Mouse (Mus musculus): ENCODE data around the gene Xylb. TPM values are rescaled to one million over a fixed set of nuclear protein-coding genes. Genes with fewer than 3 reads are reported as not detected.

Xylb gene
- polyA plus RNA-seq, 1 experiment from 2014 or later, result 3.3 TPM

DNA sequence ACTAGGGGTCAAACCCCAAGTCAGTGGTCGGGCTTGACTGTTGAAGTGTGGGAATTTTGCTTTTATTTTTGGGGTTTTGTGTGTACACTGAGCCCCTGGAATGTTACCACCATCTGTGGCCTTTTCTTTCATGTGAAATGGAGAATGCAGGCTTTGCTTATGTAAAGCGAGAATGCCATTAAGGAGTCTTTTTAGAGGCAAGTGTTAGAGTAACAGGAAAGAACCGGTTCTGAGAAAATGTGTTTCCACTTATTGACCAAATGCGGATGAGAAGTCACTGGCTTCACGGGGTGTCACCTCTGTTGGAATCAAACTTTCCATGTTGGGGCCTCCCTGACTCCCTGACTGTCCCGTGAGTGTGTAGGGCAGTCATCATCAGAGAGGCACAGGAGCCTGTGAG is 18.4 kb downstream of the Xylb start:
- no peak for ATAC-seq (replicated peaks)
- H3K27me3 ChIP-seq, result no peaks in the 10 kb centered on the region
- H3K4me2 ChIP-seq (replicated peaks), result no peak overlapping the region
- no peaks in the 10 kb centered on the region for H3K4me1 ChIP-seq
- H3K36me3 ChIP-seq, result no peaks in the 10 kb centered on the region; the same call in 1 of the 2 replicates
- no peak overlapping the region for H3K4me3 ChIP-seq
- no peak overlapping the region for H3K9ac ChIP-seq (replicated peaks)
- H3K9me3 ChIP-seq, result no peaks in the 10 kb centered on the region
- WGBS, result 81% methylated on average over 6 of the region's 6 CpGs
- no peak overlapping the region for H3K27ac ChIP-seq (replicated peaks)

DNA sequence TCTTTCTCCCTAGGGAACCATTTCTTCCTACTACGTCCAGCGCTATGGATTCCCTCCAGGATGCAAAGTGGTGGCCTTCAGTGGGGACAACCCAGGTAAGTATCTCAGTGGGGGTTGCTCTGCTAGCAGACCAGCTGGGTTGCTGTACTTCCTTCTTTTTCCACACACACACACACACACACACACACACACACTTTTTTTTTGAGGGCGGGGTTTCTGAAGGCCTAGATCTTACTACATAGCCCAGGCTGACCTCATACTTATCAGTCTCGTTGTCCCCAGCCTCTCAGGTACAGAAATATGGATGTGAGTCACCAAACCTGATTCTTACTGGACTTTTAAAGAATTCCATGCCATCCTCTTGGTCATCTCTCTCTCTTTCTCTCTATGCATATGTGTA is 21.1 kb downstream of the Xylb start:
- no peaks in the 10 kb centered on the region; the same call in 1 of the 2 replicates for H3K36me3 ChIP-seq
- no peaks in the 10 kb centered on the region for H3K9me3 ChIP-seq
- no peak overlapping the region for H3K27ac ChIP-seq (replicated peaks)
- no peak overlapping the region for H3K4me3 ChIP-seq
- no peak overlapping the region for H3K9ac ChIP-seq (replicated peaks)
- no peak overlapping the region for H3K4me2 ChIP-seq (replicated peaks)
- WGBS, result 87% methylated on average over 4 of the region's 4 CpGs
- H3K27me3 ChIP-seq, result no peaks in the 10 kb centered on the region
- H3K4me1 ChIP-seq, result no peaks in the 10 kb centered on the region
- ATAC-seq (replicated peaks), result no peak

DNA sequence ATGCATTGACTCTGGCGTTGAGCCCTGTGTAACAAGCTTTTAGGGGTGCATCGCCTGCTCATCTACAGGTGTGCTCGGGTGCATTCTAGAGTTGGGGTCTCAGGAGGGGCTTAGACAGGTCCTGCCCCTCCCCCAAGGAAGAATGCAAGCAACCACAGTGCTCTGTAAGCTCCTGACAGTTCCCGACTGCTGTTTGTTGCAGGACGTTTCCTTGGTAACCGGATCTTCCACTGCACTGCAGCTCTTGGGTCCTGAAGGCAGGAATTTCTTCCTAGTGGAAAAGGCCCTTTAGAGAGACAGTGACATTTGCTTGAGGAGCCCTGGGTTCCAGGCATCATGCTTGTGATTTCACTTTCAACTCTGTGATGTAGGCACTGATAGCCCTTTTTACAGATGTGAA is 25.4 kb downstream of the Xylb start:
- H3K4me3 ChIP-seq, result no peak overlapping the region
- no peak overlapping the region for H3K4me2 ChIP-seq (replicated peaks)
- no peaks in the 10 kb centered on the region for H3K27me3 ChIP-seq
- no peak overlapping the region for H3K27ac ChIP-seq (replicated peaks)
- 69% methylated on average over 6 of the region's 6 CpGs for WGBS
- H3K4me1 ChIP-seq, result no peaks in the 10 kb centered on the region
- H3K9ac ChIP-seq (replicated peaks), result no peak overlapping the region
- ATAC-seq (replicated peaks), result no peak
- no peaks in the 10 kb centered on the region; the same call in 1 of the 2 replicates for H3K36me3 ChIP-seq
- H3K9me3 ChIP-seq, result no peaks in the 10 kb centered on the region

DNA sequence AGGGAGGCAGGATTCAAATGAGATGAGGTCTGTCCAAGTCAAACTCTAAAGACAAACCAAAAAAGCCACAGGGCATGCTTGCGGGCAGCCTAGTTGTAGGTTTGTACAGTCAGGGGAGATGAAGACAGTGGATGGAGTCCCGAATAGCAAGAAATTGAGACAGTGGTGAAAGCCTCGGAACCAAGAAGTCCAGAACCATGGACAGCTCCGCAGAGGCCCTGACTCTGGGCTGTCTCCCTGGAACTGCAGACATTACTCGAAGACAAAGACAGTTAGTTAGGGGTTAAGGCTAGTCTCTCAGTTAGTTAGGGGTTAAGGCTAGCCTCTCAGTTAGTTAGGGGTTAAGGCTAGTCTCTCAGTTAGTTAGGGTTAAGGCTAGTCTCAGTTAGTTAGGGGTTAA is 31.8 kb downstream of the Xylb start:
- 61% methylated on average over 5 of the region's 5 CpGs for WGBS
- ATAC-seq (replicated peaks), result no peak
- H3K4me3 ChIP-seq, result no peak overlapping the region
- no peak overlapping the region for H3K9ac ChIP-seq (replicated peaks)
- H3K4me2 ChIP-seq (replicated peaks), result no peak overlapping the region
- no peaks in the 10 kb centered on the region for H3K36me3 ChIP-seq
- H3K4me1 ChIP-seq, result no peaks in the 10 kb centered on the region
- no peaks in the 10 kb centered on the region for H3K27me3 ChIP-seq
- H3K9me3 ChIP-seq, result no peaks in the 10 kb centered on the region
- H3K27ac ChIP-seq (replicated peaks), result no peak overlapping the region

DNA sequence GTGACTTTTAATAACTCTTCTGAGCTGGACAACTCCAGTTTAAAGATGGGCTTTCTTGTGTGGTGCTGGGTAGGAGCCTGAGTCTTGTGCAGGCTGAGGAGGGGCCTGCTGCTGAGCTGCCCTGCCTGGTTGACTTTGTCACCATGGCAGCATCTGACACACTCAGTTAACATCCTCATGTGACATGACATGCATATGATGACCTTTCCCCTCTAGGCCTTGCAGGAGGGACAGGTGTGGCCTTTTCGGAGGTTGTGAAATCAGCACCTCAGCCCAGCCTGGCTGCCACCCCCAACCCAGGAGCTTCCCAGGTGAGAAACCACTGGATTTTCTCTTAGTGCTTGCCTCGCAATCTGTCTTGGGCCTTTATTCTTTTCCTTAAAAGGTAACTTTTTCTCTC is 33.0 kb downstream of the Xylb start:
- H3K4me2 ChIP-seq (replicated peaks), result no peak overlapping the region
- no peaks in the 10 kb centered on the region for H3K9me3 ChIP-seq
- no peak overlapping the region for H3K9ac ChIP-seq (replicated peaks)
- H3K27ac ChIP-seq (replicated peaks), result no peak overlapping the region
- 95% methylated on average over 2 of the region's 2 CpGs for WGBS
- no peak for ATAC-seq (replicated peaks)
- H3K4me3 ChIP-seq, result no peak overlapping the region
- no peaks in the 10 kb centered on the region for H3K27me3 ChIP-seq
- H3K4me1 ChIP-seq, result no peaks in the 10 kb centered on the region
- no peaks in the 10 kb centered on the region for H3K36me3 ChIP-seq

DNA sequence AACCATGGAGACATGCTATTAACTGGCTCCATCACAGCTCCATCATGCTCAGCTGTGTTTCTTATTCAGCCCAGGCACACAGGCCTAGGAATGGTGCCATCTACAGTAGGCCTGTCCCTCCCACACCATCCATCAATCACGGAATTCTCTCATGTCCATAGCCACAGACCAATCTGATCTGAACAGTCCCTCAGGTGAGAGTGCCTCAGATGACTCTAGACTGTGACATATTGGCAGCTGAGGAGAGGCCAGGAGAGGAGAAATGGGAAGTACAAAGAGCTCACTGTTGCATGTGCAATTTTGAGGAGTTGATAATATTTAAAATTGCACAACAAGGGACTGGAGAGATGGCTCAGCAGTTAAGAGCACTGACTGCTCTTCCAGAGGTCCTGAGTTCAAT is 37.6 kb downstream of the Xylb start:
- H3K27me3 ChIP-seq, result no peaks in the 10 kb centered on the region
- no peak overlapping the region for H3K4me3 ChIP-seq
- ATAC-seq (replicated peaks), result no peak
- H3K4me1 ChIP-seq, result no peaks in the 10 kb centered on the region
- no peaks in the 10 kb centered on the region for H3K36me3 ChIP-seq
- H3K27ac ChIP-seq (replicated peaks), result no peak overlapping the region
- no peak overlapping the region for H3K9ac ChIP-seq (replicated peaks)
- H3K9me3 ChIP-seq, result no peaks in the 10 kb centered on the region
- 89% methylated on average over 1 of the region's 1 CpGs for WGBS
- H3K4me2 ChIP-seq (replicated peaks), result no peak overlapping the region

DNA sequence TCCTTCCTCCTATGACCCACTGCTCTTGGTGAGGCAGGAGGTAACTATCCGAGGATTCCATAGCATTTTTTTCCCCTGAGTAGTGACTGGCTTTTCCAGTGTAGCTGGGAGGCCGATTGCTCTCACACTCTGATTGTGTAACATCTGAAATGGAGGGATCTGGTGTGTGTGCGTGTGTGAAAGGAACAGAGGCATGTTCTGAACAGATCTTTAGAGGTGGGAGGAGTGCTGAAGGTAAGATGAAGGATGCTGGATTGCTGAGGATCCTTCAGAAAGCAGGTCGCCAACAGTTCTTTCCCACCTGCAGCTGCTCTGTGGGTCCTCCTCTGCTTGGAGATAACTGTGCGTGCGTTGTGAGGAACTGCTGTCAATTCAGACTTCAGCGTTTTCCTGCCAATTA is 44.2 kb downstream of the Xylb start:
- peak overlapping the region; percentile 98 for H3K27ac ChIP-seq (replicated peaks)
- no peak for ATAC-seq (replicated peaks)
- peaks cover 38% of the 10 kb centered on the region for H3K4me1 ChIP-seq
- 2% methylated on average over 7 of the region's 7 CpGs for WGBS
- H3K9ac ChIP-seq (replicated peaks), result peak overlapping the region; percentile 94
- H3K9me3 ChIP-seq, result no peaks in the 10 kb centered on the region
- no peaks in the 10 kb centered on the region for H3K36me3 ChIP-seq
- peak overlapping the region; percentile 70 for H3K4me2 ChIP-seq (replicated peaks)
- H3K27me3 ChIP-seq, result no peaks in the 10 kb centered on the region
- H3K4me3 ChIP-seq, result peak overlapping the region; percentile 77

DNA sequence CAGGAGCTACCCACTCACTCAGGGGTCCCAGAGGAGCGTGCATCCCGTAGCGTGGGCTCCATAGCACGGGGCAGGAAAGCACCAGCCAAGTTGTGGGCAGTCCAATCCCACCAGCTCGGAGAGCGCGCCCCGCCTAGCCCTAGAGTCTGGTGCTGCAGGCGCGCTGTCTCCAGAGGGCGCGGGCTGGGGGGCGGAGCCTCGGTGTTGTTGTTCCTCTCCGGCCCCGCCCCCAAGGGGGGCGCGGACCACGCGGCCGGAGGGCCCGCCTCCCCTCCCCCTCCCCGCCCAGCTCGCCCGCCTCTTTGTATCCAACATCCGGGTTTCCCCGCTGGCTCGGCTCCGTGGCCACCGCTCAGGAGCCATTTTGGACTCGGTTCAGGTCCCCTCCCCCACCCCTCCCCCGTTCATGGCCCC is 44.6 kb downstream of the Xylb start, which contains the start of gene Acvr2b:
Acvr2b (plus strand) TSS at position 318 of the 414 bp plus-strand sequence.
- peak within 1 kb of the TSS; percentile 77 for H3K4me3 ChIP-seq
- ATAC-seq (replicated peaks), result peak; percentile 96
- WGBS, result under 1% methylated on average over 31 of the region's 32 CpGs
- H3K27ac ChIP-seq (replicated peaks), result peak within 1 kb of the TSS; percentile 98
- H3K27me3 ChIP-seq, result no peaks in the 10 kb centered on the region
- peaks cover 38% of the 10 kb centered on the region for H3K4me1 ChIP-seq
- no peaks in the 10 kb centered on the region for H3K9me3 ChIP-seq
- H3K4me2 ChIP-seq (replicated peaks), result peak within 1 kb of the TSS; percentile 70
- peak within 1 kb of the TSS; percentile 94 for H3K9ac ChIP-seq (replicated peaks)
- H3K36me3 ChIP-seq, result no peaks in the 10 kb centered on the region

DNA sequence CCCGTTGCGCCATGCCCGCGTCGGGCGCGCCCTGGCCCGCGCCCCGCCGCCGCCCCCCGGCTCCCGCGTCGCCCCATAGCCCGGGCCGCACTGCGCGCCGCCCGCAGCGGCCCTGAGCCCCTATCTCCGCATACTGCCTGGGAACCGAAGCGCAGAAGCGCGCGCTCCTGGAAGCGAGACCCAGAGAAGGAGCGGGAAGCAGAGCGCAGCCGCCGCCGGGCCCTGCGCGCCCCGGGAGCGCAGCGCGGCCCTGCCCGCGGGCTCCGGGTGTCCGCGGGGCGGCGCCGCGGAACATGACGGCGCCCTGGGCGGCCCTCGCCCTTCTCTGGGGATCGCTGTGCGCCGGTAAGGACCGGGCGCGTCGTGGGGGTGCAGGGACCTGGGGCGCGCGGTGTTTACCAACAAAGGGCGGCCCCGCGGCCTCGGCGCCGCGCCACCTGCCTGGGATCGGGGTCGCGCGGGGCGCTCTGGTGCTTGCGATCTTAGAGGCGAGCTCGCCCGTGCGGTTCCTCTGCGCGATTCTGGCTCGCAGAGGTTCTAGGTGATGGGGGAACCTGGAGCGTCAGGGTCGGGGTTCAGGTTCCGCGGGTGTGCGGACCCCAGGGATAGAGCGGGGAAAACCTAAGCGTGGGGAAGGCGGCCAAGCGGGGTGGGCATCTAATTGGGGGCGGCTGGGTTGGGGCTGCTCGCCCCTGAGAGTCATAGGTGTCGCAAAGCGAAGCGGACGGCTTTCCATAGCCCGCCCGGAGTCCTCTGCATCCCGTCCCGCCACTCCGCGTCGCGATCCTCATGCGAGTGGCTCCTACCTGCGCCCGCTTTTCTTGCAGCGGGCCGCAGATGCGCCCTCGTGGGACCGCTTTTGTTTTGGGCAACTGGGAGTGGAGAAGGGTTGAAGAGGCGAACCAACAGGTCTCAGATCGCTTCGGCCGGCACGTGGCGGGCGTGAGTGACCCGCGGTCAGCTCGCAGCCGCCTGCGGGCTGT is 45.4 kb downstream of the Xylb start:
- ATAC-seq (replicated peaks), result peak; percentile 76
- under 1% methylated on average over 115 of the region's 127 CpGs for WGBS
- Histone ChIP-seq H3K9me3 (no peaks in the 10 kb centered on the region), H3K9ac (replicated peaks) (peak overlapping the region; percentile 94), H3K4me2 (replicated peaks) (peak overlapping the region; percentile 70), H3K4me3 (peak overlapping the region; percentile 77), H3K27ac (replicated peaks) (peak overlapping the region; percentile 98), H3K36me3 (no peaks in the 10 kb centered on the region), H3K4me1 (peaks cover 38% of the 10 kb centered on the region), H3K27me3 (no peaks in the 10 kb centered on the region)

DNA sequence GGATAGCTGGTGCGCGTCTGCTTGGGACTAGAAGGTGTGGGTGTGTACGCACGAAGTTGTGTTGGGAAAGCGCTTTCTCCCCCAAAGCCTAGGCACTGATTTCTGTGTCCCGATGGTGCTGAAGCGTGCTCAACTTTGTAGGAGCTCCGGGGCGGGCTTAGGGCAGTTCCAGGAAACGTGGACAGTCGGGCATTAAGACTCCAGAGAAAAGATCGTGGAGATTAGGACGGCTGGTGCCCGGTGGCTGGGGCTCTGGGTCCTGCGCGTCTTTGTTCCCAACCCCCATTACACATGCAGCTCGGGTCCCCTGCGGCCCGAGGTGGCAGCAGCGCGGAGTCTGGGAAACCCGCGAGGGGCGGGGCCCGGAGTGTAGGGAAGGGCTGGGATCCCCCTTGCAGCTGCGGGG is 46.1 kb downstream of the Xylb start:
- Histone ChIP-seq H3K4me1 (peaks cover 43% of the 10 kb centered on the region), H3K27me3 (no peaks in the 10 kb centered on the region), H3K9me3 (no peaks in the 10 kb centered on the region), H3K4me3 (peak overlapping the region; percentile 77), H3K27ac (replicated peaks) (peak overlapping the region; percentile 98), H3K36me3 (no peaks in the 10 kb centered on the region), H3K4me2 (replicated peaks) (peak overlapping the region; percentile 70), H3K9ac (replicated peaks) (peak overlapping the region; percentile 94)
- WGBS, result under 1% methylated on average over 26 of the region's 26 CpGs
- ATAC-seq (replicated peaks), result peak; percentile 35

DNA sequence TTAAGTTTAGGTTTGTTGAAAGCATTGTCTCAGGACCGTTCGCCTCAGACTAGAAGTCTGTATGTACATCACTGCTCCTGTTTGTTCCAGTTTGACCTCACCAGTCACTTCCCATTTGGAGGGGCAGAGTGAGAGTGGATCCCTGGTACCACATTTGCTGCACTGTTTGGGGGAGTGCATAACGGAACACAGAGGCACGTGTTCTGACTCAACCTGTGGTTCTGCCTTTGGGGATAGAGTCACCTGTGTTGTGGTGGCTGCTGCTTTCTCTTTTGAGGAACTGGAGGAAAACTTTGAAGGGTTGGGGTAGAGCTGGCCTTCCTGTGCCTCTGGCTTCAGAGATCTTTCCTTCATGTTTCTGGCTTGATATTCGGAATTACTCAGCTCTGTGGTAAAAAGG is 46.9 kb downstream of the Xylb start:
- ATAC-seq (replicated peaks), result no peak
- peaks cover 51% of the 10 kb centered on the region for H3K4me1 ChIP-seq
- WGBS, result 56% methylated on average over 5 of the region's 5 CpGs
- peak overlapping the region; percentile 70 for H3K4me2 ChIP-seq (replicated peaks)
- H3K4me3 ChIP-seq, result peak overlapping the region; percentile 77
- no peaks in the 10 kb centered on the region for H3K9me3 ChIP-seq
- H3K27ac ChIP-seq (replicated peaks), result no peak overlapping the region
- no peaks in the 10 kb centered on the region for H3K36me3 ChIP-seq
- no peaks in the 10 kb centered on the region for H3K27me3 ChIP-seq
- no peak overlapping the region for H3K9ac ChIP-seq (replicated peaks)

DNA sequence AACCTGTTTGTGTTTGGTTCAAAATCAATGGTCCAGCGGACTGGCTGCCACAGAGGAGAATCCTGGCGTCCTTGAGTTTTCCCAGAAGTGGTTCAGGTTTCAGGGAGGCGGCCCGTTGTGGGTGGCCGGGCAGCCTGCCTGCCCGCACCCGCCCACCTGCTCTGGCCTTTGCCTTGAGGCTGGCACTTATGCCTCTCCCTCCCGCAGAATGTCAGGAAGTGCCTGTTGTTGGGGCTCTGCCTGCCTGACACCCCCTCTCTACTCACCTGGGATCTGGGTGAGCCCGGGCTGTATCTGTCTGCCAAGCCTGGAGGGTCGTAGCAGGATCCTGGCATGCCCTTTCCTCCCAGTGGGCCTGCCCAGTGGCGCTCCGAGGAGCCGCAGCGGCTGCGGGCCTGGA is 50.7 kb downstream of the Xylb start:
- no peak for ATAC-seq (replicated peaks)
- peaks cover 46% of the 10 kb centered on the region for H3K4me1 ChIP-seq
- H3K9me3 ChIP-seq, result no peaks in the 10 kb centered on the region
- H3K27me3 ChIP-seq, result no peaks in the 10 kb centered on the region
- no peak overlapping the region for H3K4me2 ChIP-seq (replicated peaks)
- H3K36me3 ChIP-seq, result 0 out of 2 replicates have a peak, but pooled peaks cover 6% of the 10 kb centered on the region
- H3K4me3 ChIP-seq, result no peak overlapping the region
- H3K9ac ChIP-seq (replicated peaks), result no peak overlapping the region
- 83% methylated on average over 15 of the region's 15 CpGs for WGBS
- no peak overlapping the region for H3K27ac ChIP-seq (replicated peaks)
